Mouse (Mus musculus): ENCODE measurements around the gene Wdr5. TPM values are rescaled to one million over a fixed set of nuclear protein-coding genes. Genes with fewer than 3 reads are reported as not detected.

The Wdr5 gene
- polyA plus RNA-seq, 1 experiment = 27.2 TPM

DNA sequence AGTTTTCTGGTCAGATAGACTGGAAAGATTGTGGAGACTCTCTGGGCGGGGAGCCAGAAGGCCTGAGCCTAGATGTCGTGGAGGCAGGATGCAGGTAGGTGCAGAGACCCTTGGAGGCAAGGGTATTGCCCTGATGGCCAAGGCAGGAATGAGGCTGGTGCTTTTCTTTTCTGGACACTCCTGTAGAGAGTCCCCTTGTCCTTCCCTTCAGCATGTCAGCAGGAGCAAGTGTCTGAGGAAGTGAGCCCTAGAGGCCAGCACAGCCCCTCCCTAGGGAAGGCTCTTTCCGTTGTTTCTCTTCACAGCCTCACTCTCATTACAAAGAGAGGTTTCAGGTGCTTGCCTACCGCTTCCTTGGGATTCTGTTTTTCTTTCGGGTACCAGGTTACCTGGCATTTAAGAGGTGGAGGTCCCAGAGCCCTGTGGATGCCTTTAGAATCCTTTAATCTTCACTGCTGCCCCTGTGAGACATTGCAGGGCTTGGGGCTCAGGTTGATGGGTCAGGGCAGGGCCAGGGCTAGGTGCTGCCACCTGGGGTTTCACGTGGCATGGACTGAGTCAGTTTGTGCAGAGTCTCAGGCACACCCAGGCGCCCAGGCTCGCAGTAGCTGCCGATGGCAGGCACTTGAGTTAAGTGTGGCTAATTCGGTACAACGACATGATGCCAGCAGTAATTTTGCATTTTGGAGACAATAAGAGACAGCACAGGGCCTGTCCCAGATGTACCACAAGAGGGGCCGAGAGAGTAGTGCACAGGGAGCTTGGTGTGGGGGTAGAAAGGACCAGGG is 50.6 kb downstream of the Wdr5 start:
- Histone ChIP-seq H3K36me3 (ENCODE audit: control insufficient read depth, insufficient read depth, low read length) (no peaks in the 10 kb centered on the region), H3K27me3 (ENCODE audit: control insufficient read depth, insufficient read depth, low read length) (no peaks in the 10 kb centered on the region), H3K27ac (ENCODE audit: control insufficient read depth, insufficient read depth, low read depth, low read length) (no peak overlapping the region), H3K4me1 (ENCODE audit: control insufficient read depth, insufficient read depth, low read length) (0 out of 2 replicates have a peak, but pooled peaks cover 2% of the 10 kb centered on the region), H3K4me3 (ENCODE audit: control insufficient read depth, low read depth, low read length) (no peak overlapping the region)
- TF ChIP-seq CTCF (IDR thresholded peaks at IDR 0.05; ENCODE audit: control insufficient read depth, insufficient read depth, insufficient replicate concordance, low read depth, low read length) = no peak
- TF ChIP-seq POLR2A (IDR thresholded peaks at IDR 0.05; ENCODE audit: control insufficient read depth, low read depth, low read length) = no peak

DNA sequence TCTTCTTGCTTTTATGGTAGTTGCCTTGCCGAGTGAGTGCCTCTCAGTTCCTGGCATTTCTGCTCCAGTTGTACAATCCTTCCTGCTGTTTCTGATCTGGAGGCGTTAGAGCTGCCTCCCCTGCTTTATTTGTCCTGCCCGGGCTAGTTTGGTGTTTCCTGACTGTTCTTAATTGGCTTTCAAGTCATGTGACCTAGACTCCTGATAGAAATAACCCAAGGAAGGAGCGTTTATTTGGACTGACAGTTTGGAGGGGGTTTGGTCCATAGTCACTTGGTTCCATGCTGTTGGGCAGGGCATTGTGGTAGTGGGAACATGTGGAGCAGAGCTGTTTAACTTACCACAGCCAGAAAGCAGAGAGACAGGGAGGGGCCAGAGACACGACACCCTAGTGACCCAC is 55.9 kb downstream of the Wdr5 start:
- TF ChIP-seq POLR2A (IDR thresholded peaks at IDR 0.05; ENCODE audit: control insufficient read depth, low read depth, low read length) = no peak
- H3K4me3 ChIP-seq (ENCODE audit: control insufficient read depth, low read depth, low read length) = no peak overlapping the region
- H3K4me1 ChIP-seq (ENCODE audit: control insufficient read depth, insufficient read depth, low read length) = peaks cover 5% of the 10 kb centered on the region
- H3K27ac ChIP-seq (ENCODE audit: control insufficient read depth, insufficient read depth, low read depth, low read length) = no peak overlapping the region
- H3K36me3 ChIP-seq (ENCODE audit: control insufficient read depth, insufficient read depth, low read length) = no peaks in the 10 kb centered on the region
- H3K27me3 ChIP-seq (ENCODE audit: control insufficient read depth, insufficient read depth, low read length) = no peaks in the 10 kb centered on the region

DNA sequence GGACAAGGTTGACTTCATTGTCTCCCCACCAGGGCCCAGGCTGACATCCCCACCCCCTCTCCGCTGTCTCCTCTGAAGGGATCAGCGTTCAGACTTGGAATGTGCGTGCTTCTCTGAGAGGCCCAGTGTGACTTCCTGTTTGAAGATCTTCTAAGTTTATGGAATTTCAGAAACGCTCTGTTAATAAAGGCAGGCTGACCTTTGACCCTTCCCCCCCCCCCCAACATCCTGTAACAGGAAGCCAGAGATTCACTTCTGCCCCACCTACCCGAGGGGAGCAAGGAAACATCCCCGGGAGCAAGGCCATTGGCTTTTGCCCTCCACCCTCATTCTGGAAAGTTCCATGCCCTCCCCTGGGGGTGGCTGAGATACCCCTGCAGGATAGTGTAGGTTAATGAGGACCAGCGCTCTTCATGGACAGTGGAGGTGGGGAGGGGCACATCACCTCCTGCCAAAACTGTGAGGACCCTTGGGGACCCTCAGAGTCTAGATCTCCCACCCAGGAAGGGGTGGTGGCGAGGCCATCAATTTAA is 57.4 kb downstream of the Wdr5 start:
- H3K27ac ChIP-seq (ENCODE audit: control insufficient read depth, insufficient read depth, low read depth, low read length) = no peak overlapping the region

DNA sequence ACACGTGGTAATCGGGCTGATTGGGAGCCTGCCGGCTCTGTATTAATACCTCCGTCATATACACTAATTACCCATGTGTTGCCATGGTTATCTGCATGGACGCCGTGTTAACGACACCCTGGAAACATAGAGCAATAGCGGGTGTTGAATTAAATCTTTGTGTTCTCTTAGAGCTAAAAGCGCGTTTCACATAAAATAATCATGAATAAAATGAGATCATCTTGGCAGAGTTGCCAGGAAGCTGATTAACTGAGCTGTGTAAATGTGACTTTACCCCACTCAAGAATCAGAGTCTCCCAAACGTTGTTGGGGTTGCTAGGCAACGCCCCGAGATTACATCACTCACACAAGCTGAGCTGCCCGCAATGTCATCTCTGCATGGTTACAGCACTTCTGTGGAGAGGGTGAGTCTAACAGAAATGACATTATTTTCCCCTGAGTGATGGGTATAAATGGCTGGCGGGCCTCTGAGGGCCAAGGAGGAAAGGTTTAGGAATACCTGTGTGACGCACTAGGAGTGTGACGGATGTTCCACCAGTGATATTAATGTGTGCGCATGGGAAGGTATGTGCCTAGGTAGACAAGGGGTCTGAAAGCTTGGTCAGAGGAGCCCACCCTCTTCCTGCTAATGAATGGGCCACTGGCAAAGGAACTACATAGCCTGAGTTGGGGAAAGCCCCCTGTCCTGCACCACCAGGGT is 58.1 kb downstream of the Wdr5 start:
- Histone ChIP-seq H3K36me3 (ENCODE audit: control insufficient read depth, insufficient read depth, low read length) (no peaks in the 10 kb centered on the region), H3K4me1 (ENCODE audit: control insufficient read depth, insufficient read depth, low read length) (peaks cover 5% of the 10 kb centered on the region), H3K4me3 (ENCODE audit: control insufficient read depth, low read depth, low read length) (no peak overlapping the region), H3K27me3 (ENCODE audit: control insufficient read depth, insufficient read depth, low read length) (no peaks in the 10 kb centered on the region), H3K27ac (ENCODE audit: control insufficient read depth, insufficient read depth, low read depth, low read length) (no peak overlapping the region)
- TF ChIP-seq CTCF (IDR thresholded peaks at IDR 0.05; ENCODE audit: control insufficient read depth, insufficient read depth, insufficient replicate concordance, low read depth, low read length) (no peak), POLR2A (IDR thresholded peaks at IDR 0.05; ENCODE audit: control insufficient read depth, low read depth, low read length) (no peak)

More for the DNA sequence above, 57.4 kb downstream of the Wdr5 start:
- H3K36me3 ChIP-seq (ENCODE audit: control insufficient read depth, insufficient read depth, low read length) = no peaks in the 10 kb centered on the region
- TF ChIP-seq CTCF (IDR thresholded peaks at IDR 0.05; ENCODE audit: control insufficient read depth, insufficient read depth, insufficient replicate concordance, low read depth, low read length) (no peak), POLR2A (IDR thresholded peaks at IDR 0.05; ENCODE audit: control insufficient read depth, low read depth, low read length) (no peak)
- H3K27me3 ChIP-seq (ENCODE audit: control insufficient read depth, insufficient read depth, low read length) = no peaks in the 10 kb centered on the region
- peaks cover 5% of the 10 kb centered on the region for H3K4me1 ChIP-seq (ENCODE audit: control insufficient read depth, insufficient read depth, low read length)
- H3K4me3 ChIP-seq (ENCODE audit: control insufficient read depth, low read depth, low read length) = no peak overlapping the region

DNA sequence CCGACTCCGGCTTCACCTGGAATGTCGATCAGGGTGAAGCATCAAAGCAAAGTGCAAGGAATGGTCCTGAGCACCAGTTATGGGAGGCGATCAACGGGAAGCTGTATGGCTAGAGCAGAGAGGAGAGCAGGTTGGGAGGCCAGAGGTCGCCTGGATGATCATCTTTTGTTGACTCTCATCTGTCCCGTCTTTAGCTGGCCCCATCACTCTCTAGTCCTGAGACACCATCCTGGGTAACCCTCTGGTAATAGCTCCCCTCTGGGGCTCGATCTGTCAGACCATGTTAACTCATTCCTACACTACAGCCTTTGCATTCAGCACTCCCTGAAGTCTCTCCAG is 58.6 kb downstream of the Wdr5 start:
- H3K4me1 ChIP-seq (ENCODE audit: control insufficient read depth, insufficient read depth, low read length) = peaks cover 5% of the 10 kb centered on the region
- no peaks in the 10 kb centered on the region for H3K27me3 ChIP-seq (ENCODE audit: control insufficient read depth, insufficient read depth, low read length)
- no peak overlapping the region for H3K27ac ChIP-seq (ENCODE audit: control insufficient read depth, insufficient read depth, low read depth, low read length)
- TF ChIP-seq POLR2A (IDR thresholded peaks at IDR 0.05; ENCODE audit: control insufficient read depth, low read depth, low read length) = no peak
- no peak for TF ChIP-seq CTCF (IDR thresholded peaks at IDR 0.05; ENCODE audit: control insufficient read depth, insufficient read depth, insufficient replicate concordance, low read depth, low read length)
- no peak overlapping the region for H3K4me3 ChIP-seq (ENCODE audit: control insufficient read depth, low read depth, low read length)
- no peaks in the 10 kb centered on the region for H3K36me3 ChIP-seq (ENCODE audit: control insufficient read depth, insufficient read depth, low read length)

DNA sequence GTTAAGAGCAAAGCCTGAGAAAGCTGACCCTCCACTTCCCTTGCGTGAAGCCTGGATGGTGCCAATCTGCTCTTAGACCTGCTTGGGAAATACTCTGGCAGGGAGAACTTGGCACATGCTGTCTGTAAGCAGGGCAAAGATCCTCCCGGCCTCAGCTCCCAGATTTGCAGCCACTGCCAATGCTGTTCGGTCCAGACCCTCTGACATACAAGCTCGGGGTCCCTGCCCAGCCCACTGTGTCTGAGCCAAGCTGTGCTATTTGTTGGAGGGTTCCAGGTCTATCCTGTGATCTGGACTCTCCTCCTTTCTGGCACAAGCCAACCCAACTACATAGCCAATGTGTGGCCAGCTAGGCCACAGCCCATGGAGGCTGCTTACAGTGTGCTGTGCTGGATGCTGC is 61.5 kb downstream of the Wdr5 start:
- Histone ChIP-seq H3K36me3 (ENCODE audit: control insufficient read depth, insufficient read depth, low read length) (no peaks in the 10 kb centered on the region), H3K4me1 (ENCODE audit: control insufficient read depth, insufficient read depth, low read length) (peaks cover 5% of the 10 kb centered on the region), H3K27ac (ENCODE audit: control insufficient read depth, insufficient read depth, low read depth, low read length) (no peak overlapping the region), H3K27me3 (ENCODE audit: control insufficient read depth, insufficient read depth, low read length) (no peaks in the 10 kb centered on the region), H3K4me3 (ENCODE audit: control insufficient read depth, low read depth, low read length) (no peak overlapping the region)
- TF ChIP-seq CTCF (IDR thresholded peaks at IDR 0.05; ENCODE audit: control insufficient read depth, insufficient read depth, insufficient replicate concordance, low read depth, low read length) = no peak
- no peak for TF ChIP-seq POLR2A (IDR thresholded peaks at IDR 0.05; ENCODE audit: control insufficient read depth, low read depth, low read length)

DNA sequence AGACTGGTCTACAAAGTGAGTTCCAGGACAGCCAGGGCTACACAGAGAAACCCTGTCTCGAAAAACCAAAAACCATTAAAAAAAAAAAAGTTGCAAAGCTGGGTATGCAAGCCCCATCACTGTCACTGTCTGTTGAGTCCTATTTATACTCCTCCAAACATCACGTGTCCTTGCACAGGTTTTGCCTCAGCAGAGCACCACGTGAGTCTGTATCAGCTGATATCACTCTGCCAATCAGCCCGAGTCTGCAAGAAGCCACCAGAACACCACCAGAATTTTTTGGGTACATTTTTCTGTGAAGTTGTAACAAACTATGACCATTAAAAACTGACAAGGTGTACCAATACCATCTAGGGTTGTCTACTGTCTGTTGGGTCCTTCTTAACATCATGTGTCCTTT is 63.6 kb downstream of the Wdr5 start:
- no peaks in the 10 kb centered on the region for H3K36me3 ChIP-seq (ENCODE audit: control insufficient read depth, insufficient read depth, low read length)
- TF ChIP-seq POLR2A (IDR thresholded peaks at IDR 0.05; ENCODE audit: control insufficient read depth, low read depth, low read length) = no peak
- TF ChIP-seq CTCF (IDR thresholded peaks at IDR 0.05; ENCODE audit: control insufficient read depth, insufficient read depth, insufficient replicate concordance, low read depth, low read length) = no peak
- no peaks in the 10 kb centered on the region for H3K4me1 ChIP-seq (ENCODE audit: control insufficient read depth, insufficient read depth, low read length)
- no peak overlapping the region for H3K27ac ChIP-seq (ENCODE audit: control insufficient read depth, insufficient read depth, low read depth, low read length)
- H3K4me3 ChIP-seq (ENCODE audit: control insufficient read depth, low read depth, low read length) = no peak overlapping the region
- H3K27me3 ChIP-seq (ENCODE audit: control insufficient read depth, insufficient read depth, low read length) = no peaks in the 10 kb centered on the region
